Mouse (Mus musculus) ES-Bruce4 (cell line): ENCODE data around the gene Kcnip1. TPM values are rescaled to one million over a fixed set of nuclear protein-coding genes. Genes with fewer than 3 reads are reported as not detected.

Experiments
- H3K27ac ChIP-seq: 2 replicates; pipeline ENCODE4 v1.5.1; 2012; ENCODE audit warnings: low read length, inconsistent platforms; ENCODE audit not compliant: insufficient read depth
- H3K27me3 ChIP-seq: 2 replicates; pipeline ENCODE4 v1.6.1; 2012; ENCODE audit warnings: mild to moderate bottlenecking, low read length, inconsistent platforms; ENCODE audit not compliant: control insufficient read depth, poor library complexity, insufficient read depth, severe bottlenecking
- H3K36me3 ChIP-seq: 2 replicates; pipeline ENCODE4 v1.6.1; 2012; ENCODE audit warnings: inconsistent platforms, mild to moderate bottlenecking, low read length, moderate library complexity; ENCODE audit not compliant: control insufficient read depth, poor library complexity, insufficient read depth, severe bottlenecking
- H3K4me1 ChIP-seq: one replicate; pipeline ENCODE4 v1.8.1; 2011; ENCODE audit warnings: low read length; ENCODE audit not compliant: control insufficient read depth, insufficient read depth
- H3K4me3 ChIP-seq: 2 replicates; pipeline ENCODE4 v1.5.1; 2011; ENCODE audit warnings: low read depth, mild to moderate bottlenecking, low read length
- H3K9ac ChIP-seq: 2 replicates; pipeline ENCODE4 v1.6.1; 2012; ENCODE audit warnings: low read depth, mild to moderate bottlenecking, inconsistent platforms; ENCODE audit not compliant: poor library complexity, severe bottlenecking
- H3K9me3 ChIP-seq: replicated peaks from 2 replicates; pipeline ENCODE4 v1.6.1; 2012; ENCODE audit warnings: mild to moderate bottlenecking, low read length, inconsistent platforms; ENCODE audit not compliant: control insufficient read depth, poor library complexity, insufficient read depth, severe bottlenecking
- CTCF ChIP-seq: IDR thresholded peaks from one replicate; pipeline ENCODE4 v1.8.1; 2011; ENCODE audit warnings: low read depth, low read length
- EP300 ChIP-seq: IDR thresholded peaks from 2 replicates; pipeline ENCODE4 v1.6.1; 2011; ENCODE audit warnings: low read depth, low read length; ENCODE audit not compliant: insufficient read depth
- POLR2A ChIP-seq: IDR thresholded peaks from one replicate; pipeline ENCODE4 v1.8.1; 2011; ENCODE audit warnings: low read length; ENCODE audit not compliant: insufficient read depth
- polyA plus RNA-seq: library from polyadenylated mRNA; stranded (reverse); fragments of >200 nt; gene quantifications from 2 replicates; pipeline ENCODE4 v1.2.4, GENCODE M21; 2011; ENCODE audit warnings: low read depth; ENCODE audit not compliant: missing spikeins, insufficient read depth, insufficient read length

Gene Kcnip1
- polyA plus RNA-seq, 1 experiment, result not detected

DNA sequence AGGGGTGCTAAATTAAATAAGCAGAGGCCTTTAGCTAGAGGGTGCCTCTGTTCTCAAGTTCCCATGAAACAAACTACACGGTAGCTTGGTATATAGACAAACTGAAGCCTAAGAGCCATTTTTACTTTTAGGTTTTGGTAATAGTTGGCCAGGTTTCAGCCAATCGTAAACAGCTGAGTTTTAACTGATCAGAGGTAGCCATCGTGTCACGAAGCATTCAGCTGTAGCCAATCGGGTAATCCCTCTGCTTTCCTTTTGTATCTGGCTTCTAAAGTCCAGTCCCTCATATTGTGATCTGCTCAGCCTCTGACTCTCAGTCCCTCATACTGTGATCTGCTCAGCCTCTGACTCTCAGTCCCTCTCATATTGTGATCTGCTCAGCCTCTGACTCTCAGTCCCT lies 36.7 kb upstream of the Kcnip1 start:
- H3K27ac ChIP-seq, result no peak overlapping the region
- H3K4me3 ChIP-seq, result no peak overlapping the region
- H3K4me1 ChIP-seq, result no peaks in the 10 kb centered on the region
- H3K27me3 ChIP-seq, result no peaks in the 10 kb centered on the region
- TF ChIP-seq POLR2A, result no peak
- no peak for TF ChIP-seq CTCF
- TF ChIP-seq EP300, result no peak
- no peaks in the 10 kb centered on the region for H3K9me3 ChIP-seq
- no peak overlapping the region for H3K9ac ChIP-seq
- H3K36me3 ChIP-seq, result no peaks in the 10 kb centered on the region

DNA sequence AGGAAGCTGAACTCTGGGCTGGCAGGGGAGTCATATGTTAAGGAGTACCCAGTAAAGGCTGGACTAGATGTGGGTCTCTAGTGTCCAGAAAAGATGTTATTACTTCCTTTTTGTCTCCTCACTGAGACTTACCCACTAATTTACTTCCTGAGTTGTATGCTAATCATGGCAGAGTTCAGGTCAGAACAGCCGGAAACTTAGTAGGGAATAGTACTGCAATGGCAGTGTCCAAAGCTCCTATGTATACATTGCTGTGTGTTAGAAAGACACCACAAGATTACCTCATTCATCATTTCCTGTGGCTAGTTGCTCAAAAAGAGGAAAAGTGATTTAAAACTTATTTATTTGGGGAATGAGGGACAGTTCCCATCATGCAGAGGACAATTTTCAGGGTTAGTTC lies 32.1 kb upstream of the Kcnip1 start:
- Histone ChIP-seq H3K4me1 (no peaks in the 10 kb centered on the region), H3K9ac (no peak overlapping the region), H3K9me3 (no peaks in the 10 kb centered on the region), H3K36me3 (no peaks in the 10 kb centered on the region), H3K27me3 (no peaks in the 10 kb centered on the region; the same call in 1 of the 2 replicates), H3K27ac (no peak overlapping the region), H3K4me3 (no peak overlapping the region)
- TF ChIP-seq EP300 (no peak), POLR2A (no peak), CTCF (no peak)

DNA sequence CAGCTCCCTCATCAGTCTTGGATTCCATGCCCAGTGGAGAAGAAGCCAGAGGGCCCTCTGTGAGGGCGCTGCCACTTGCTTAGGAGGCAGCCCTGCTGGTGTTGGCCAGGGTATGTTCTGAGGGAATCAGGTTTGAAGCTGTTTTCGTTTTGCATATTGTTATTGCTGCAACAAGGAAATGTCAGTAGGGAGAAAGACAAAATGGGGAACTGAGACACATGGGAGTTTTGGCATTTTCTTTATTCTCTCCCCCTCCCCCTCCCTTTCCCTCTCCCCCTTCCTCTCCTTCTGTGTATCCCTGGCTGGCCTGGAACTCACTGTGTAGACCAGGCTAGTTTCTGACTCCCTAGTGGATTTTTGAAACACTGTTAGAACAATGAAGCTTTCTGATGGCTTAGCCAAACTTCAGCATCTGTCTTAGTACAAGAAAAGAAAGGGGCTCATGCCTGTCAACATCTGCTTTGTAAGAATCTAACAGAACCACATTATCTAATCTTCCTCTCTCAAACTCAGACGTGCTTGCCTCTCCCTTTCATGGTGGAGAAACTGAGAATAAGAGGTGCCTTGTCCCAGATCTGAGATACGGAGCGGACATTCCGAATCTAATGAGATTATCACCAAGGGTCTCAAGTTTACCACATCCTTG lies 19.2 kb upstream of the Kcnip1 start:
- H3K27ac ChIP-seq, result no peak overlapping the region
- no peak overlapping the region for H3K9ac ChIP-seq
- H3K9me3 ChIP-seq, result no peaks in the 10 kb centered on the region
- TF ChIP-seq EP300, result no peak
- no peak for TF ChIP-seq POLR2A
- TF ChIP-seq CTCF, result no peak
- H3K4me1 ChIP-seq, result no peaks in the 10 kb centered on the region
- no peaks in the 10 kb centered on the region for H3K36me3 ChIP-seq
- no peak overlapping the region for H3K4me3 ChIP-seq
- H3K27me3 ChIP-seq, result no peaks in the 10 kb centered on the region

DNA sequence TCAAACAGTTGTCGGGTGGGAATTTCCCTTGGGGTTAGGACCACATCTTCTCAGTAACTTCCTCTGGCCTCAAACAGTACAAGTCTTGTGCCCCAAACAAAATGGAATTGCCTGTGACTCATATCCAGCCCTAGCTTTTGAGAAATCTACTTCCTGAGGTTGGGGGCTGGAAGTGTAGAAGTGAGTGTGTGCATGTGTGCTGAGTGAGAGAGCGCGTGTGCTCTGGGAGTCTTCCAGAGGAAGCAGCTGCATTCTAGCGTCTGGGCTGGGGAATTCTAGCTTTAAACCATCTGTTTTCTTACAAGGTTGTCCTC lies 17.9 kb upstream of the Kcnip1 start:
- no peak overlapping the region for H3K9ac ChIP-seq
- no peak overlapping the region for H3K4me3 ChIP-seq
- no peak overlapping the region for H3K27ac ChIP-seq
- H3K27me3 ChIP-seq, result no peaks in the 10 kb centered on the region
- H3K4me1 ChIP-seq, result no peaks in the 10 kb centered on the region
- TF ChIP-seq POLR2A (no peak), CTCF (no peak), EP300 (no peak)
- no peaks in the 10 kb centered on the region for H3K36me3 ChIP-seq
- no peaks in the 10 kb centered on the region for H3K9me3 ChIP-seq

DNA sequence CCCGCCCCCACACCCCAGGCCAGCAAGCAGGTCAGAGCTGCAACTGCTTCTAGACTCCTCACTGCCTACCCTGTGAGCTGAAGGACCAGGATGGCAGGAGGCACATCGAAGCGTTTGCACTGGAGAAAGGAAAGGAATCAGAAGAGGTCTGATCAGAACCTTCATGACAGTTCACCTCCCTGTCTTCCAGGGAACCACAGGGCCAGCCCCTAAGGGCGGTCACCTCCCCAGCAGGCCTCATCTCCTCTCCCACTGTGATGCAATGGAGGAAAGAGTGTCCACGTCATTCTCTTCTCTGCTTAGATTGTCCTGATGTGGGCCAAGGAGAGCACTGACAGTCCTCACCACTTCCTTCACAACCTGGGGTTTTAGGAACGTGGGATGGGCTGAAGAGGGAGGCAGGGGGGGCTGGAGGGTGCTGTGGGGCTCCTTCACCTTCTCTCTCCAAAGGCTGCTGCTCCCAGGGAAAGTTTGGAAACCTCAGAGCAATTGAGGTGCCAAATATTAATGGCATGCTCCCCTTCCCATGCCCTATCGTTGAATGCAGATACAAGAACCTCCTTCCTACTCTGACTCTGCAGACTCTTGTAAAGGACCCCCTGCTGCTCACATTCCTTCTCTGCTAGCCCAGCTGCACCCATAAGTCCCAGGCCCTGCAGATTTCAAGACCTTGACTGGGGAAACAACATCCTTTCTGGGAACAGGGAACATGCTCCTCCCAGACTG lies 17.3 kb upstream of the Kcnip1 start:
- no peak overlapping the region for H3K27ac ChIP-seq
- H3K36me3 ChIP-seq, result no peaks in the 10 kb centered on the region
- H3K9ac ChIP-seq, result no peak overlapping the region
- no peaks in the 10 kb centered on the region for H3K4me1 ChIP-seq
- H3K9me3 ChIP-seq, result no peaks in the 10 kb centered on the region
- no peak overlapping the region for H3K4me3 ChIP-seq
- H3K27me3 ChIP-seq, result no peaks in the 10 kb centered on the region
- TF ChIP-seq POLR2A, result no peak
- TF ChIP-seq EP300, result no peak

DNA sequence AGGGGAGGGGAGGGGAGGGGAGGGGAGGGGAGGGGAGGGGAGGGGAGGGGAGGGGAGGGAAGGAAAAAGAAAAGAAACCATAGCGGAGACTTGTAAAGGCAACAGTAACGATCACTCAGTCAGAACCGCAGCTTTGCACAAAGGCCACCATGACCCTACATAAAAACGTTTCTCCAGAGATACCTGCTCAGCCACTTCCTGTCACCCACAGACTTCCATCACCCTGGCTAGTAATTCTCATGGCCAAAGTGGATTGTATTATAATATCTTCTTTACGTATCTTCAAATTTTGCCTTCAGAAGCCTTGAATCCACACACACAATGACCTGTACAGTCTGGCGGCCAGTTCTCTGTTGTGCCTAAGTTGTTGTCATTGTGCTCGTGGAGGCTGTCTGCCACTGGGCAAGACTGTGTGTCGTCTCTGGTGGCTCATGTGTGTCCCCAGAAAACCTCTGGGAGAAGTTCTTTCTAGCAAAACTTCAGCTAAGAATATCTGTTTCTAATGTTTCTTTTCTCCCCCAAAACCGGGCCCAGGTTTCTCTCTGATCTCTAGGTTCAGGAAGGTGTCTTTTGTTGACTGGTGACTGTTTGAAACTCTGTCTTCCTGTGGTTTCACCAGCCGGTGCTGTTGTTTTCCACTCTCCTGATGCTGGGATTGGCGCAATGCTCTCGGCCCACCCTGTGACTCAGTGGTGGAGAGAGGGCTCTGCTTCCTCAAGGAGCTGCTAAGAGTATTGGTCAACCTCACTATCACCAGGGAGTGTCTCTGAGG lies 16.6 kb upstream of the Kcnip1 start:
- H3K27ac ChIP-seq, result no peak overlapping the region
- H3K36me3 ChIP-seq, result no peaks in the 10 kb centered on the region
- no peak overlapping the region for H3K9ac ChIP-seq
- TF ChIP-seq CTCF (no peak), EP300 (no peak)
- H3K4me3 ChIP-seq, result no peak overlapping the region
- no peaks in the 10 kb centered on the region for H3K27me3 ChIP-seq
- no peaks in the 10 kb centered on the region for H3K4me1 ChIP-seq
- H3K9me3 ChIP-seq, result no peaks in the 10 kb centered on the region
